Mouse (Mus musculus) hindbrain, embryonic 10.5 days (tissue): ENCODE data around the gene Map3k4. TPM values are rescaled to one million over a fixed set of nuclear protein-coding genes. Genes with fewer than 3 reads are reported as not detected.

Experiments used
- DNase-seq: peaks from one replicate; pipeline ENCODE4 v3.0.0-alpha.2; 2017; ENCODE audit warnings: low spot score
- H3K27ac ChIP-seq: fragments of 300-500 bp; sonication (generic); 2 replicates; pipeline ENCODE4 v1.5.1; 2016; ENCODE audit warnings: mild to moderate bottlenecking, moderate library complexity
- H3K27me3 ChIP-seq: fragments of 300-500 bp; sonication (generic); 2 replicates; pipeline ENCODE4 v1.6.1; 2016; ENCODE audit warnings: mild to moderate bottlenecking; ENCODE audit not compliant: poor library complexity, insufficient read depth, severe bottlenecking
- H3K36me3 ChIP-seq: fragments of 300-500 bp; sonication (generic); 2 replicates; pipeline ENCODE4 v1.6.1; 2016; ENCODE audit warnings: mild to moderate bottlenecking, moderate library complexity
- H3K4me1 ChIP-seq: fragments of 300-500 bp; sonication (generic); replicated peaks from 2 replicates; pipeline ENCODE4 v1.6.1; 2016; ENCODE audit warnings: mild to moderate bottlenecking
- H3K4me3 ChIP-seq: fragments of 300-500 bp; sonication (generic); 2 replicates; pipeline ENCODE4 v1.5.1; 2016; ENCODE audit warnings: mild to moderate bottlenecking, moderate library complexity
- H3K9me3 ChIP-seq: fragments of 300-500 bp; sonication (generic); 2 replicates; pipeline ENCODE4 v1.6.1; 2016; ENCODE audit warnings: mild to moderate bottlenecking, moderate library complexity
- WGBS: fragments of 180-500 bp; shearing (Covaris S2); methylation state at CpG from one replicate; pipeline ENCODE4 v1.1.7; 2016; 5-methylcytosine and 5-hydroxymethylcytosine counted together
- polyA plus RNA-seq: library from polyadenylated mRNA; unstranded; fragments of >200 nt; fragmentation: Nextera tagmentation; extraction: Ambion mirVana; gene quantifications from 2 replicates; pipeline ENCODE4 v1.2.1, GENCODE M21; 2016

Map3k4 gene
- polyA plus RNA-seq, 1 experiment from 2014 or later: 47.7 TPM

DNA sequence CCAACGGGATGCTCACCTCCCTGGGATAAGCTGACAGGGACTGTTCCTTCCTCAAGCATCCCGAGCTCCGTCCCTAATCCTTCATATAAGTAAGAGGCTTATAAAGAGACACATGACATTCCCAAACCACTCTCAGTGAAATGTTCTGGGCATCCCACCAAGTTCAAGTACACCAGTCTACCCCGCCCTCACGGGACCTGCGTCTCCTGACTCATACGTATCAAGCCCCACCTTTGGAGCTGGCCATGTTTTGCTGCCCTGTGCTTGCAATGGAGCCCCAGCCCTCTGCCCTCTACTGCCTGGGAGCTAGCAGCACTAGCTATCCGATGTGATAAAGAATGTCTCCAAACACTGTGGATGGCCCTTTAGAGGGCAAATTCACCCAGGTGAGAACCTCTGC, 58.6 kb downstream of the Map3k4 start:
- no peak overlapping the region for H3K27ac ChIP-seq
- H3K4me3 ChIP-seq: no peak overlapping the region
- H3K36me3 ChIP-seq: peaks cover 86% of the 10 kb centered on the region
- no peaks in the 10 kb centered on the region for H3K27me3 ChIP-seq
- WGBS: 92% methylated on average over 8 of the region's 8 CpGs
- no peaks in the 10 kb centered on the region for H3K9me3 ChIP-seq
- DNase-seq: no peak
- H3K4me1 ChIP-seq: no peaks in the 10 kb centered on the region

DNA sequence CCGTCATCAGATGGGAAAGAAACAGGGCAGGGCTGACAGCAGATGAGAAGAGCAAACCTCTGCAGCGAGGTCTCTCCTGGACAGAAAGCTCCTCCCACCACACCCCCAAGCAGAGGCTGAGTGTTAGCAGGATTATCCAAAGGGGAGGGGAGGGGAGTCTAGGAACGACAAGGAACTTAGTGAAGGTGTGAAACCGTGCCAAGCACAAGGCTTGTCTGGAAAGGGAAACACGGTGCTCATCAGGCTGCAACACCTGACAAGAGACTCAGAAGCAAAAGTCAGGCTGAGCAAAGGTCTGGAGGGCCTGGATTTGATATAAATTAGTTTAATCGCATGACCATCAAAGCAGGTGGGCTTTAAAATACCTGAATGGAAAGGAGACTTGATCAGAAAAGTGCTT, 60.1 kb downstream of the Map3k4 start:
- no peaks in the 10 kb centered on the region for H3K9me3 ChIP-seq
- H3K36me3 ChIP-seq: peaks cover 95% of the 10 kb centered on the region
- H3K27ac ChIP-seq: no peak overlapping the region
- 83% methylated on average over 6 of the region's 6 CpGs for WGBS
- no peak for DNase-seq
- no peak overlapping the region for H3K4me3 ChIP-seq
- H3K4me1 ChIP-seq: no peaks in the 10 kb centered on the region
- H3K27me3 ChIP-seq: no peaks in the 10 kb centered on the region

- Histone ChIP-seq H3K4me3 (no peak overlapping the region), H3K27me3 (no peaks in the 10 kb centered on the region), H3K9me3 (peaks cover 13% of the 10 kb centered on the region), H3K4me1 (no peaks in the 10 kb centered on the region), H3K36me3 (peaks cover 100% of the 10 kb centered on the region), H3K27ac (no peak overlapping the region)
- no peak for DNase-seq
- WGBS: 95% methylated on average over 11 of the region's 11 CpGs
Measured at GRCm38 (mm10) chr17:12256142-12256541, 62.5 kb downstream of the Map3k4 start.

DNA sequence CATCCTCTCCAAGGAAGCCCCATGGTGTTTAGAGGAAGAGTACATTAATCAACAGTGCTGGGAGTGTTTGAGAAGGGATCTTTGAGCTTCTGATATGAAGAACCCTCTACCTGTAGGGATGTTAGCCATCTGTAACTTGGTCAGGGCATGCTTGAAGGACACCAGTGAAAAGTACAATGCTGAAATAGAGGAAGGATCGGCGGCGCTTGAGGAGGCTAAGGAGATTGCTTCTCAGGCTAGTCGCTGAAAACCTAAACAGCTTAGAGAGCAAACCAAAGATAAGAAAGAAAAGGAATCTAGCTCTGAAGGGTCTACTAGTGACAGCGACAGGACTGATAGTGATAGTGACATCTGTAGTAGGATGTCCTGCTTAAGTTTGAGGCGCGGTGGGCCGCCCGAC, 68.0 kb downstream of the Map3k4 start:
- no peak overlapping the region for H3K4me3 ChIP-seq
- H3K27me3 ChIP-seq: no peaks in the 10 kb centered on the region
- H3K9me3 ChIP-seq: peaks cover 13% of the 10 kb centered on the region
- no peak for DNase-seq
- no peaks in the 10 kb centered on the region for H3K4me1 ChIP-seq
- no peak overlapping the region for H3K27ac ChIP-seq
- WGBS: 96% methylated on average over 9 of the region's 9 CpGs
- peaks cover 93% of the 10 kb centered on the region for H3K36me3 ChIP-seq

DNA sequence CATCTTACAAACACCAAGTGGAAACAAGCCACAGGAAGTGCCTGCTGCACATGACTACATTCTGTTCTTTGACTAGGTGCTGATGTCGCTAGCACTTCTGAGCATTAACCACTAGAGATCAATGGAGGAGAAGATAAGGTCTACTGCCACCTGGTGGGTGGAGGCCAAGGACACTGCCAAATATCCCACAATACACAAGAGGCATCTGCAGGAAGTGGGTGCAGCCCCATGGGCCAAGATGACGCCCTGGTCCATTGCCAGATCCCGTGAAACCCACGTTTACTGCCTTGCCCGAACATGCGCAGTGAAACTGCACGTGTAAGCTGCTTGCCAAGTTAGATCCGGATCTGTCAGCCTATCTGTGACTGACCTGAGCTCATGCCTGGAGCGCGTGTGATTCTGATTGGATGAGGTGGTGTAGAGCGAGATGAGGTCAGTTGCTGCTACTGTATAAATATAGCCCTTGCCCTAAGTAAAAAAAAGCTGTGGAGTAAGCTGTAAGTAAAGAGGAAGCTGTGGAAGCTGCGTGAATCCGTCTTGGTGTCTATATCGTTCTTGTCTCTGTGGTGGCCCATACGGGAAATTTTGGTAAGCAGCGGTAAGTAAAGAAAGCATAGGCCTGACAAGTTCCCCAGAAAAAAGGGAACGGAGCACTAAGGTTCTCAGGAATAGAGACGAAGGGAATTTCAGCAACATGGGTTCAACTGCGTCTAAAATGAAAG, 68.7 kb downstream of the Map3k4 start:
- 96% methylated on average over 19 of the region's 19 CpGs for WGBS

GRCm38 (mm10) chr17:12240701-12241100, 77.9 kb downstream of the Map3k4 start:
- no peak for DNase-seq
- WGBS: 94% methylated on average over 3 of the region's 3 CpGs
- H3K27ac ChIP-seq: no peak overlapping the region
- no peaks in the 10 kb centered on the region for H3K9me3 ChIP-seq
- H3K27me3 ChIP-seq: no peaks in the 10 kb centered on the region
- no peaks in the 10 kb centered on the region for H3K4me1 ChIP-seq
- no peak overlapping the region for H3K4me3 ChIP-seq
- peaks cover 81% of the 10 kb centered on the region for H3K36me3 ChIP-seq

More for the DNA sequence above, 68.7 kb downstream of the Map3k4 start:
- DNase-seq: no peak
- Histone ChIP-seq H3K9me3 (peaks cover 13% of the 10 kb centered on the region), H3K4me1 (no peaks in the 10 kb centered on the region), H3K27me3 (no peaks in the 10 kb centered on the region), H3K36me3 (peaks cover 91% of the 10 kb centered on the region), H3K27ac (no peak overlapping the region), H3K4me3 (no peak overlapping the region)

DNA sequence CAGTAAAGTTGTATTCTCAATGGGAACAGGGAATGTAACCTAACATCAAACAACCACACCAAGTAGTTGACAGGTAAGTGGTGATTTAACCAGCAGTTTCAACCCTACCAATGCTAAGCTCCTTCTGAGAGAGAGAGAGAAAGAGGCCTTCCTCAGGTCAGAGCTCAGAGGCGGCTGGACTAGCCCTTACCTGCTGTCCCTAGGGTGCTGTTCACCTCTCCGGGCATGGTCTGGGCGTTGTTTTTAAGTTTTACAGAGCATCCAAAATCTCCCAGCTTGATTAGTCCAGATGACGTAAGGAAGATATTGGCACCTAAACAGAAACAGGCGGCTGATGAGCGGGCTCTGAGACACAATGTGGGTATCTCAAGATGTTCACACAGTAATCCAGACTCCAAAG, 85.9 kb downstream of the Map3k4 start:
- Histone ChIP-seq H3K9me3 (no peaks in the 10 kb centered on the region), H3K27ac (no peak overlapping the region), H3K27me3 (no peaks in the 10 kb centered on the region), H3K36me3 (peaks cover 97% of the 10 kb centered on the region), H3K4me1 (no peaks in the 10 kb centered on the region), H3K4me3 (no peak overlapping the region)
- 94% methylated on average over 6 of the region's 6 CpGs for WGBS
- no peak for DNase-seq

GRCm38 (mm10) chr17:12231087-12231486, 87.5 kb downstream of the Map3k4 start:
- Histone ChIP-seq H3K27me3 (no peaks in the 10 kb centered on the region), H3K9me3 (no peaks in the 10 kb centered on the region), H3K27ac (no peak overlapping the region), H3K4me3 (no peak overlapping the region), H3K36me3 (peaks cover 98% of the 10 kb centered on the region), H3K4me1 (no peaks in the 10 kb centered on the region)
- WGBS: 95% methylated on average over 7 of the region's 7 CpGs
- no peak for DNase-seq

DNA sequence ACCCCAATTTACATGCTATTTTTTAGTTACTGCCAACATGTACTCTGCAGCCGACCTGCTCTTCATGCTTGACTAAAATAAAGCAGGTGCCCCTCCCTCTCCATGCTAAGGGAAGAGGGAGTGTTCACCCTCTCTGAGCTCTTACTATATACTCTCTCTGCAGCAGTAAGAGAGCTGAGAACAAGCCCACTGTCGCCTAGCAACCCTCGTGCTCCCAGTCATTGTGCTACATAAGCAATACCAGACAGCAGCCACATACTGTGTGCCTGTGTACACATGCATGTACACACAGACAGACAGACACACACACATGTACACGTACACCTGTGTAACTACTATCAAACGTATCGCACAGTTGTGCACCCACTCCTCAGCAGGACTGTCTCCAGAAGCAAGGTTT, 88.4 kb downstream of the Map3k4 start:
- H3K27me3 ChIP-seq: no peaks in the 10 kb centered on the region
- no peaks in the 10 kb centered on the region for H3K9me3 ChIP-seq
- H3K27ac ChIP-seq: no peak overlapping the region
- DNase-seq: no peak
- WGBS: 86% methylated on average over 6 of the region's 6 CpGs
- no peaks in the 10 kb centered on the region for H3K4me1 ChIP-seq
- H3K36me3 ChIP-seq: peaks cover 93% of the 10 kb centered on the region
- no peak overlapping the region for H3K4me3 ChIP-seq

DNA sequence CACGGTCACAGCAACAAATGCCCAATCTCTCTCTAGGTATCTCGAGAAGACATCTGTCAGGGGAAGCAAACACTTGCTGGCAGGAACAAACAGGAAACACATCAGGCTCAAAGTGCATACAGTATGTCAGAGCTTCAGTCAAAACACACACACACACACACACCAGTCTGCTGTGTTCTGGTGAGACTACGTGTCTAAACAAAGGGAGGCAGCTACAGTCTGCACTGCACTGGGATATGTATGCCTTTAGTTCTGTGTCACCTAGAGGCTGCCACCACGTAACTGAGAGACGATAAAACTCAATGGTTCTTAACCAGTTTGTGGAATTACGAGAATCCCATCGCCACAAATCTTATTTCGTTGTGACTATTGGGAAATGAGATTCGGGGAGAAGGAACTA, 88.8 kb downstream of the Map3k4 start:
- Histone ChIP-seq H3K27me3 (no peaks in the 10 kb centered on the region), H3K9me3 (no peaks in the 10 kb centered on the region), H3K4me3 (no peak overlapping the region), H3K27ac (no peak overlapping the region), H3K36me3 (peaks cover 91% of the 10 kb centered on the region), H3K4me1 (no peaks in the 10 kb centered on the region)
- WGBS: 93% methylated on average over 9 of the region's 9 CpGs
- DNase-seq: no peak

DNA sequence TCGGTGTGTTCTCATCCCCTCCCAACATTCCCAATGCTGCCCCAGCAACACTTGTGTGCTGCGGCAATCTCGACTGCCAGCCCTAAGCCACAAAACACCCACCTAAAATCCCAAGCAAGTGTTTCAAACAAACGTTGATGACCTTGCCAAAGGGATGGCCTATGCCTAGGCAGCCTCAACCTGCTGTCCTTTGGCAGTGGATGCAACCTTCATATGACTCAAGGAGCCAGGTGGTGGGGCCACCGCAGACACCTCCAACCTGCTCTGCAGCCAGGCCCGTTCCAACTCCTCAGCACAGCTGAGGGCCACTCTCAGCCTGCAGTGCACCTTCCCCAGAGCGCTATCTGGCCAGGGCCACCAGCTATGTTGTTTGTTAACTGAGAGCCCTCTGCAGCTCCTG, 90.1 kb downstream of the Map3k4 start:
- no peak overlapping the region for H3K4me3 ChIP-seq
- H3K36me3 ChIP-seq: peaks cover 87% of the 10 kb centered on the region
- no peaks in the 10 kb centered on the region for H3K27me3 ChIP-seq
- no peaks in the 10 kb centered on the region for H3K9me3 ChIP-seq
- H3K4me1 ChIP-seq: peaks cover 5% of the 10 kb centered on the region; the same call in 1 of the 2 replicates
- 96% methylated on average over 7 of the region's 7 CpGs for WGBS
- H3K27ac ChIP-seq: no peak overlapping the region
- no peak for DNase-seq

GRCm38 (mm10) chr17:12228001-12228400, 90.6 kb downstream of the Map3k4 start:
- no peaks in the 10 kb centered on the region for H3K27me3 ChIP-seq
- no peak overlapping the region for H3K27ac ChIP-seq
- no peak overlapping the region for H3K4me3 ChIP-seq
- H3K36me3 ChIP-seq: peaks cover 86% of the 10 kb centered on the region
- peaks cover 5% of the 10 kb centered on the region; the same call in 1 of the 2 replicates for H3K4me1 ChIP-seq
- no peaks in the 10 kb centered on the region for H3K9me3 ChIP-seq
- 92% methylated on average over 10 of the region's 10 CpGs for WGBS
- DNase-seq: no peak

- Histone ChIP-seq H3K27ac (no peak overlapping the region), H3K4me1 (peaks cover 5% of the 10 kb centered on the region; the same call in 1 of the 2 replicates), H3K36me3 (peaks cover 86% of the 10 kb centered on the region), H3K27me3 (no peaks in the 10 kb centered on the region), H3K4me3 (no peak overlapping the region), H3K9me3 (no peaks in the 10 kb centered on the region)
- peak; percentile 57 for DNase-seq
- WGBS: 57% methylated on average over 12 of the region's 12 CpGs
Measured at GRCm38 (mm10) chr17:12226551-12226950, 92.0 kb downstream of the Map3k4 start.

- H3K36me3 ChIP-seq: peaks cover 86% of the 10 kb centered on the region
- DNase-seq: no peak
- 64% methylated on average over 1 of the region's 1 CpGs for WGBS
Measured at GRCm38 (mm10) chr17:12225227-12225626, 93.4 kb downstream of the Map3k4 start.

More at GRCm38 (mm10) chr17:12225227-12225626, 93.4 kb downstream of the Map3k4 start:
- Histone ChIP-seq H3K27me3 (no peaks in the 10 kb centered on the region), H3K27ac (no peak overlapping the region), H3K4me1 (peaks cover 5% of the 10 kb centered on the region; the same call in 1 of the 2 replicates), H3K4me3 (no peak overlapping the region), H3K9me3 (no peaks in the 10 kb centered on the region)
